Mouse (Mus musculus): Measurements from ENCODE around the gene Rptor. TPM values are rescaled to one million over a fixed set of nuclear protein-coding genes. Genes with fewer than 3 reads are reported as not detected.

Gene Rptor
- polyA plus RNA-seq, 1 experiment from 2014 or later: 13.2 TPM

GRCm38 (mm10) chr11:119672041-119672440 lies 69.3 kb downstream of the Rptor start:
- 35% methylated on average over 2 of the region's 2 CpGs for WGBS

DNA sequence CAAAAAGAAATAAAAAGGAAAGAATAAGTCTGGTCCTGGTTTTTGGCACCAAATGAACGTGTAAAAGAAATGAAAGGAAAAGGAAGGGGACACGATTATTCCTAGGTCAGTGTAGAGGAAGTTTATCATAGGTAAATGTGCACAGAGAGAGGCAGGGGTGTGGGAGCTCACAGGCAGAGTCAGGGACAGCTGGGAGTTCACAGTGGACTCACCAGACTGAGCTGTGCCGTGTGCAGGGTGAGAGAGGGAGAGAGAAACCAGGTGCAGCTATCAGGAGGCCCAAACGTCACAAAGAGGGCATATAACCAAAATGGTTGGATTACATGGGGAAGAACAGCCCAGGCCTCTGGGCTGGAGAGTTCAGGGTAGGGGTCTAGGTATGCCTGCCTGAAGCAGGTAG lies 70.1 kb downstream of the Rptor start:
- WGBS: 81% methylated on average over 4 of the region's 4 CpGs
- DNase-seq (ENCODE audit: low spot score) (no peak), ATAC-seq (ENCODE audit: low FRiP score) (no peak)
- H3K4me3 ChIP-seq (replicated peaks; ENCODE audit: low read length): no peak overlapping the region
- no peaks in the 10 kb centered on the region for H3K9me3 ChIP-seq (ENCODE audit: control insufficient read depth, low read length)
- no peak overlapping the region for H3K27ac ChIP-seq
- peaks cover 18% of the 10 kb centered on the region; the same call in 1 of the 2 replicates for H3K4me1 ChIP-seq (replicated peaks; ENCODE audit: control insufficient read depth, insufficient read depth, low read length)
- H3K27me3 ChIP-seq (ENCODE audit: control insufficient read depth, insufficient read depth, low read length): no peaks in the 10 kb centered on the region
- no peak overlapping the region for H3K4me2 ChIP-seq (replicated peaks)
- H3K9ac ChIP-seq: no peak overlapping the region
- no peaks in the 10 kb centered on the region for H3K36me3 ChIP-seq (replicated peaks; ENCODE audit: control insufficient read depth, insufficient read depth)

More at GRCm38 (mm10) chr11:119672041-119672440, 69.3 kb downstream of the Rptor start:
- no peaks in the 10 kb centered on the region for H3K36me3 ChIP-seq (replicated peaks; ENCODE audit: control insufficient read depth, insufficient read depth)
- ATAC-seq (ENCODE audit: low FRiP score) (no peak), DNase-seq (ENCODE audit: low spot score) (no peak)
- H3K9me3 ChIP-seq (ENCODE audit: control insufficient read depth, low read length): no peaks in the 10 kb centered on the region
- H3K4me1 ChIP-seq (replicated peaks; ENCODE audit: control insufficient read depth, insufficient read depth, low read length): peaks cover 18% of the 10 kb centered on the region; the same call in 1 of the 2 replicates
- H3K4me2 ChIP-seq (replicated peaks): no peak overlapping the region
- no peak overlapping the region for H3K9ac ChIP-seq
- no peak overlapping the region for H3K4me3 ChIP-seq (replicated peaks; ENCODE audit: low read length)
- no peak overlapping the region for H3K27ac ChIP-seq
- H3K27me3 ChIP-seq (ENCODE audit: control insufficient read depth, insufficient read depth, low read length): no peaks in the 10 kb centered on the region

DNA sequence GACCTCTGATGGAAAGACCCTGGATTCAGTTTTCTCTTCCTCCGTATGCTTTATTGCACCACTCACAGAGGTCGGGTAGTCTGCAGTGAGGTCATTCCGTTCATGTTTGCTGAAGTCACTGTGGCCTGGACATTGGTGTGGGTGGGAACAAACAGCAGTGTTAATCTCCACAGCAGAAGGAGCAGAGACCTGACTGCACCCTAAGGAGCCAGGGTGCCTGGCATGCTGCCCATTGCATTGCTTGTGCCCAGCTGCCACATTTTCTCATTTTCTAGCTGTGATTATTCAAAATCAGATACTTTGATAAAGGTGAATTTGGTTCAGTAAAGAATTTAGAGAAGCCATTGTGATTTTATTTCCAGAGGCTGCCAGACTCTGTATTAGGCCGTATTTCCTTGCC lies 72.1 kb downstream of the Rptor start:
- ATAC-seq (ENCODE audit: low FRiP score) (no peak), DNase-seq (ENCODE audit: low spot score) (no peak)
- no peaks in the 10 kb centered on the region for H3K36me3 ChIP-seq (replicated peaks; ENCODE audit: control insufficient read depth, insufficient read depth)
- H3K9ac ChIP-seq: no peak overlapping the region
- no peak overlapping the region for H3K4me2 ChIP-seq (replicated peaks)
- H3K27ac ChIP-seq: peak overlapping the region; percentile 40
- peaks cover 18% of the 10 kb centered on the region; the same call in 1 of the 2 replicates for H3K4me1 ChIP-seq (replicated peaks; ENCODE audit: control insufficient read depth, insufficient read depth, low read length)
- WGBS: 62% methylated on average over 4 of the region's 4 CpGs
- no peaks in the 10 kb centered on the region for H3K27me3 ChIP-seq (ENCODE audit: control insufficient read depth, insufficient read depth, low read length)
- H3K4me3 ChIP-seq (replicated peaks; ENCODE audit: low read length): no peak overlapping the region
- no peaks in the 10 kb centered on the region for H3K9me3 ChIP-seq (ENCODE audit: control insufficient read depth, low read length)

GRCm38 (mm10) chr11:119675546-119675945 lies 72.8 kb downstream of the Rptor start:
- Histone ChIP-seq H3K4me1 (replicated peaks; ENCODE audit: control insufficient read depth, insufficient read depth, low read length) (peaks cover 18% of the 10 kb centered on the region; the same call in 1 of the 2 replicates), H3K9ac (no peak overlapping the region), H3K4me2 (replicated peaks) (no peak overlapping the region), H3K4me3 (replicated peaks; ENCODE audit: low read length) (no peak overlapping the region), H3K9me3 (ENCODE audit: control insufficient read depth, low read length) (no peaks in the 10 kb centered on the region), H3K36me3 (replicated peaks; ENCODE audit: control insufficient read depth, insufficient read depth) (no peaks in the 10 kb centered on the region), H3K27ac (peak overlapping the region; percentile 40; the same call in 1 of the 2 replicates), H3K27me3 (ENCODE audit: control insufficient read depth, insufficient read depth, low read length) (no peaks in the 10 kb centered on the region)
- ATAC-seq (ENCODE audit: low FRiP score) (no peak), DNase-seq (ENCODE audit: low spot score) (no peak)
- 86% methylated on average over 6 of the region's 6 CpGs for WGBS

GRCm38 (mm10) chr11:119676751-119677411 lies 74.2 kb downstream of the Rptor start:
- Histone ChIP-seq H3K4me2 (replicated peaks) (no peak overlapping the region), H3K27ac (no peak overlapping the region), H3K27me3 (ENCODE audit: control insufficient read depth, insufficient read depth, low read length) (no peaks in the 10 kb centered on the region), H3K4me3 (replicated peaks; ENCODE audit: low read length) (no peak overlapping the region), H3K9ac (no peak overlapping the region), H3K9me3 (ENCODE audit: control insufficient read depth, low read length) (no peaks in the 10 kb centered on the region), H3K4me1 (replicated peaks; ENCODE audit: control insufficient read depth, insufficient read depth, low read length) (peaks cover 18% of the 10 kb centered on the region; the same call in 1 of the 2 replicates), H3K36me3 (replicated peaks; ENCODE audit: control insufficient read depth, insufficient read depth) (no peaks in the 10 kb centered on the region)
- WGBS: 82% methylated on average over 7 of the region's 7 CpGs
- DNase-seq (ENCODE audit: low spot score): no peak
- no peak for ATAC-seq (ENCODE audit: low FRiP score)

DNA sequence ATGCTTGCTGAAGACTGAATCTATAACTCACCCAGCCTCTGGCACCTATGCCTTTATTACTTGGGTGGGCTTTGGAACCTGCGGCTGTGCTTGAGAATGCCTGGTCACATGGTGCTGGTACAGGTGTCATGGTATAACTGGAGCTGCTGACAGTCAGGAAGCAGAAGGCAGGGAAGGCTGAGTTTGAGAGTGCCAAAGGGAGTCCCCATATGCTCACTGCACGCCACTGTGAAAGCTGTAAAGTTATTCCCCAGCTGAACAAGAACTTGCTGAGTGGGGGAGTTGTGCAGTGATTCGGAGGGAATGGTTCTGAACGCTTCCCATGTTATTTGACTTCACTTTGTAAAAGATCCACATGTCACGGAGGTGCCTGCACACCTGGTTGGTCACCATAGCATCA lies 75.7 kb downstream of the Rptor start:
- DNase-seq (ENCODE audit: low spot score) (no peak), ATAC-seq (ENCODE audit: low FRiP score) (no peak)
- no peaks in the 10 kb centered on the region for H3K27me3 ChIP-seq (ENCODE audit: control insufficient read depth, insufficient read depth, low read length)
- no peak overlapping the region for H3K4me2 ChIP-seq (replicated peaks)
- H3K36me3 ChIP-seq (replicated peaks; ENCODE audit: control insufficient read depth, insufficient read depth): no peaks in the 10 kb centered on the region
- H3K4me3 ChIP-seq (replicated peaks; ENCODE audit: low read length): no peak overlapping the region
- H3K9ac ChIP-seq: no peak overlapping the region
- no peaks in the 10 kb centered on the region for H3K9me3 ChIP-seq (ENCODE audit: control insufficient read depth, low read length)
- 86% methylated on average over 5 of the region's 5 CpGs for WGBS
- peaks cover 18% of the 10 kb centered on the region; the same call in 1 of the 2 replicates for H3K4me1 ChIP-seq (replicated peaks; ENCODE audit: control insufficient read depth, insufficient read depth, low read length)
- no peak overlapping the region for H3K27ac ChIP-seq

- ATAC-seq (ENCODE audit: low FRiP score) (no peak), DNase-seq (ENCODE audit: low spot score) (no peak)
- 83% methylated on average over 2 of the region's 2 CpGs for WGBS
- H3K4me1 ChIP-seq (replicated peaks; ENCODE audit: control insufficient read depth, insufficient read depth, low read length): peaks cover 21% of the 10 kb centered on the region
- no peaks in the 10 kb centered on the region for H3K9me3 ChIP-seq (ENCODE audit: control insufficient read depth, low read length)
- H3K4me3 ChIP-seq (replicated peaks; ENCODE audit: low read length): no peak overlapping the region
- H3K4me2 ChIP-seq (replicated peaks): no peak overlapping the region
- no peaks in the 10 kb centered on the region for H3K27me3 ChIP-seq (ENCODE audit: control insufficient read depth, insufficient read depth, low read length)
- H3K9ac ChIP-seq: no peak overlapping the region
- H3K36me3 ChIP-seq (replicated peaks; ENCODE audit: control insufficient read depth, insufficient read depth): no peaks in the 10 kb centered on the region
- H3K27ac ChIP-seq: no peak overlapping the region
Measured at GRCm38 (mm10) chr11:119680735-119681134, 78.0 kb downstream of the Rptor start.

DNA sequence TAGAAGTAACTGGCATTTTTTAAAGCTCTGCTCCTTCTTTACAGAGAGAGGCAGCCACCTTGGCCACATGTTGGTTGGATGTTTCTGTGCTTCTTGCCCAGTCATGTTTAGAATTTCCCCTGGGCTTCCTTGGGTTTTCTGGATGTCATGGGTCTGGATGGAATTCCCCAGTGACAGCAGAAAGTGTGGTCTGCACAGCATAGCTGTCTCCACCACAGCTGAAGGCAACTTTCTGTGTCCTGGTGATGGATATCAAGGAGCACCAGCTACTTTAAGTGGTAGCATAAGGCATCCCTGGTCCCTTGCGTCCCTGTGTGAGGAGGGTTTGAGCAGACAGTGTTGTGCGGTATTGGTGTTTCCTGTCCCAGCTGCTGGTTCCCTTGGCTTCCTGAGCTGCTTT lies 79.6 kb downstream of the Rptor start:
- Histone ChIP-seq H3K4me1 (replicated peaks; ENCODE audit: control insufficient read depth, insufficient read depth, low read length) (peaks cover 21% of the 10 kb centered on the region), H3K4me2 (replicated peaks) (no peak overlapping the region), H3K9ac (no peak overlapping the region), H3K27ac (no peak overlapping the region), H3K27me3 (ENCODE audit: control insufficient read depth, insufficient read depth, low read length) (no peaks in the 10 kb centered on the region), H3K36me3 (replicated peaks; ENCODE audit: control insufficient read depth, insufficient read depth) (no peaks in the 10 kb centered on the region), H3K4me3 (replicated peaks; ENCODE audit: low read length) (no peak overlapping the region), H3K9me3 (ENCODE audit: control insufficient read depth, low read length) (no peaks in the 10 kb centered on the region)
- DNase-seq (ENCODE audit: low spot score) (no peak), ATAC-seq (ENCODE audit: low FRiP score) (no peak)
- WGBS: 89% methylated on average over 2 of the region's 2 CpGs

DNA sequence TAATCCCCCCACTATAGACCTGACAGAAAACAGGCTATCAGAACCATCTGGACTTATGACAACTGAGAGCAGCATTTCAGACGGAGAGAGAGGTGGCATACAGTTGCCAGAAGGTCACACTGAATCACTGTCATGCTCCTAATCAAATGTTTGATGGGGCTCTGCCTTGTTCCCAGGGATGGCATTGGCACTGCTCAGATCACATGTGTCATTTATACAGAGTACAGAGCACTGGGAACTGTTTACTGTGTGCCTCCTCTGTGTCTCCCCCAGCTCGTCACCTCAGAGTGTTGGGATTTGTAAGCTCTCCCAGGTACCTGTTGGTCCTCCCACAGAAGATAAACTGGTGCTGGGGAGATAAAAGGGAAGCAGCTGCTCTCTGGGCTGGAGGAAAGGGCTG lies 81.1 kb downstream of the Rptor start:
- Histone ChIP-seq H3K27ac (no peak overlapping the region), H3K36me3 (replicated peaks; ENCODE audit: control insufficient read depth, insufficient read depth) (no peaks in the 10 kb centered on the region), H3K9me3 (ENCODE audit: control insufficient read depth, low read length) (no peaks in the 10 kb centered on the region), H3K9ac (no peak overlapping the region), H3K27me3 (ENCODE audit: control insufficient read depth, insufficient read depth, low read length) (no peaks in the 10 kb centered on the region), H3K4me2 (replicated peaks) (no peak overlapping the region), H3K4me1 (replicated peaks; ENCODE audit: control insufficient read depth, insufficient read depth, low read length) (peaks cover 27% of the 10 kb centered on the region), H3K4me3 (replicated peaks; ENCODE audit: low read length) (no peak overlapping the region)
- DNase-seq (ENCODE audit: low spot score) (no peak), ATAC-seq (ENCODE audit: low FRiP score) (no peak)
- 59% methylated on average over 2 of the region's 2 CpGs for WGBS

- Histone ChIP-seq H3K4me1 (replicated peaks; ENCODE audit: control insufficient read depth, insufficient read depth, low read length) (peaks cover 27% of the 10 kb centered on the region), H3K9ac (no peak overlapping the region), H3K4me3 (replicated peaks; ENCODE audit: low read length) (no peak overlapping the region), H3K27ac (no peak overlapping the region), H3K4me2 (replicated peaks) (no peak overlapping the region), H3K9me3 (ENCODE audit: control insufficient read depth, low read length) (no peaks in the 10 kb centered on the region), H3K27me3 (ENCODE audit: control insufficient read depth, insufficient read depth, low read length) (no peaks in the 10 kb centered on the region), H3K36me3 (replicated peaks; ENCODE audit: control insufficient read depth, insufficient read depth) (no peaks in the 10 kb centered on the region)
- ATAC-seq (ENCODE audit: low FRiP score) (no peak), DNase-seq (ENCODE audit: low spot score) (no peak)
- 49% methylated on average over 5 of the region's 5 CpGs for WGBS
Measured at GRCm38 (mm10) chr11:119685477-119685876, 82.8 kb downstream of the Rptor start.
